Mouse (Mus musculus): Measurements from ENCODE around the gene Myo10.

The Myo10 gene

DNA sequence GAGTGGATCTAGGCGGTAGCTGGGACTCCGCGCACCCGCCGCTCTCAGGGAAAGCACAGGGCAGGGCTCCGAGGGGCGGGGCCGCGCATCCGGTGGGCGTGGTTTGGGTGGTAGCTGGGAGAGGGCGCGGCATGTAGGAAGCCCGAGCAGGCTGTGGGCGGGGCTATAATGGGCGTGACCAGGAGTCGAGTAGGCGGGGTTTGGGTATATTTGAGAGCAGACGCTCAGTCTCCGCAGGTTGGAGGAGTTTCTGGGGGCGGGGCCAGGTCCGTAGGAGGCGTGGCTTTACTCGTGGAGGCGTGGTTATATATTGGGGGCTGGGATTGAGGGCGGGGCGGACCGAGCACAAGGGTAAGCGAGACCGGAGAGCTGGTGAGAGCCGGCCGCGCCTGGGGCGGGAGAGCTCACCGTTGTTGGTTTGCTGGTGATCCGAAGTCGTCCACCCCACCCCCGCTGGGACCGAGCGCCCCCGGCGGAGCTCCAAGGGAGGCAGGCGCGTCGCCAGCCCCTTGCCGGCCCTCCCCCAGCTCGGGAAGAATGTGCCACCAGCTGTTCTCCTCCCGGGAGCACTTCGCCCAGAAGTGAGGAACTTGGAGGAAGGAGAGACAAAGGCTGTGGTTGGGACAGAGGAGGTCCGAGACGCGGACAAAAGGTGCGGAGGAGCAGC lies at the start of gene Myo10:
Gene Myo10, plus strand, starts transcription at position 326 of the 667 bp plus-strand sequence.
- peak; percentile 100 for DNase-seq

DNA sequence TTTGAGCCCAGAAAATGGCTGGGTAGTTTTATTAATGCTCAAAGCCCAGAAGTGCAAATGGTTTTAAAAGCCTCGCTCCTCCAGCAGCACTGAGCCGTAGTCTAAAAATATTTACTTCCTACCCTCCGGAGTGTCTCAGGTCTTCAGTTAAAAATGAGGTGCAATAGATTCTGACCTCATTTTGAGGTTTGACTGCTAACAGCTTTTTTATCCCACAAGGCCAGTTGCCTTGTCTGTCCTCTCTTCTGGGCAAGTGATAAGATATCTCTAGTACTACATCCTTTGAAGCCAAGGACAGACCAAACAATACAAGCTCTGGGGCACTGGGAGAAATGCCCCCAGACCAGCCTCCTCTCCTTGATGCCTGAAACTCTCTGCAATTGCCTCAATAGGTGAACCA lies 49.2 kb upstream of the Myo10 start:
- DNase-seq = no peak

DNA sequence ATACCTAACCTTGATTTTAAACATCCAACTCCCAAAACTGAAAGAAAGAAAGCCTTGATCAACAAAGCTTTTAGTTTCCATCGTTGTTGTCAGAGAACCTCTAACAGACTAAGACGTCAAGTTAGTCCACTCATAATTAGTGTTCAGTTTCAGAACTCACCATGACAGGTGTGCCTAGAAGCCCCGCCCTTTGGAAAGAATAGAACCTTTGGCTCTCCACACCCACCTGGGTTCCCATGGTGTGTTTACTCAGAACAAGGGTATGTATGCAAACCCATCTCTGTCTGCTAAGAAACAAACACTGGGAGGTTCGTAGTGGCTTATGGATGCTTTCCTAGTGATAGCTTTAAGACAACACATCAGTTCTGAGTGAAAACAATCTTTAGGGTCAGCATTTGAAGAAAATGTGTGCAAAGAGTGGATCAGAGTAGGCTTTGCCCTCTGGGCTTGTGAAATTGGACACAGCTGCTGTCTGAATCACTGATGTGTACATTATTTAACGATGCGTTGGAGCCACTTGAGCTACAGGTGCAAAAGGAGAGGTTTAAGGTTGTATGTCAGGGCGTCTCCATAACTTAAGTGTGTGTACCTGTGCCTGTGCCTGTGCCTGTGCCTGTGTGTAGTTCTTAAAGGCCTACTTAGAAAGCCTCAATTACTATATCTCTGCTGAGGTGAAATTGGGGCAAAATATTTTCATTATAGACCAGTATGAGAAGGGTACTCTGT lies 48.3 kb upstream of the Myo10 start:
- DNase-seq = no peak

DNA sequence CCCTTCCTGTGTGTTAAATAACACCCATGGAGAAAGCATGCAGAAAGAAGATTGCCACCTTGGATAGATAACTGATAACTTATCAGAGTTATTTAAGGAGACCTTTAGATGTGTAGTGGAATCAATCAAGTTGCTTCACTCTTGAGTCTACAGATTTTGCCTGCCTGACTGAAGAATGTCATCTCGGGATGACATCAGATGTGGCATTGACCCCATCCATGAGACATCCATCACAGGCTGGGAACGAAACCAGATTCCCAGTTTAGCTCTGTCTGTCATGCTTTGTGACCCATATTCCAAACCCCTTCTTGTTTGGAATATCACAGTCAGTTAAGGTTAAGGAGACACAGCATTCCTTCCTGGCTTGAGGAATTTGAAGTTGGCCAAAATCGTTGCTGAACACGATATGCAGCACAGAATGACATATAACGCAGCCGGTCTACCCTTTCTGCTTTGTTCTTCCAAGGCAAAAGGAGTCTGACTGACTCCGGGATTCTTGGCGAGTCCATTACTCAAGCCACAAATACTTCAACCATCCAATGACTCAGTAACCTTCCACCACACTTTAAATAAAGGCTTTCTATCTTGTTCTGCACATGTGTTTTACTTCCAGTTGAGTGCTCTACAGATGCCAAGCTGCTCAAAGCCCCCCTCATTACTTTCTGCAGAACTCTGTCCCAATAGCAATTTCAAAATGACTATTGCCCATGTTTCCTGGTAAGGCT lies 44.8 kb upstream of the Myo10 start:
- no peak for DNase-seq

DNA sequence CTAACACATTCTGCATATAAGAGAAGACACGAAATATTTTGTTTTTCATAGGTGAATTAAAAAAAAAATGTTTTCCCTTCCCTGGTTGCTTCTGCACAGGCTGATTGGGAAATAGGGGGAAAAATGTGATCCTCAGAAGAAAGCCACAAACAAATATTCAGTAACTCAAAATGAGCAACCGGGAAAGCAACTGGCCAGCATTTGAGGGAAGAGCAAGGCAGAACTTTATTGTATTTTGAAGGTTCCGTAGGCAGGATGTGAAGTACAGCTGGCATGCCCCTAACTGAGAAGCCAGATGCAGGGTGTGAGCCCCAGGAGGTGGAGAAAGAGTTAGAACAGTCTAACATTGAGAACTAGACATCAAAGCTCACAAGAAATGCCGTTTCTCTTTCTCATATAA lies 44.0 kb upstream of the Myo10 start:
- no peak for DNase-seq

DNA sequence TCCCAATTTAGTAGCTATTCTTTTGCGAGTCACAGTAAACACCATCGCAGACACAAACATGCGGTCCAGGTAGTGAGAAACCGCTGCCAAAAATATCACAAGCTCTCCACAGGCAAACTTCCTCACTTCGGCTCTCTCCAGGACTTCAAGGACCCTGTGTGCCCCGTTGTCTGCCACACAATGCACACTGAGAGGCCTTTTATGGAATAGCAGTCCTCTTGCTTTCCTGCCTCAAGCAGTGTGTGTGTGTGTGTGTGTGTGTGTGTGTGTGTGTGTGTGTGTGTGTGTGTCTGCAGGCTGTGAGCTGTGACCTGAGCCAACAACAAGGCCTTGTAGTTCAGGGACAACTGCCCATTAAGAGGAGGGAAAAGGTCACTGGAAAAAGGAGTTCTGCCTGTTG lies 41.6 kb upstream of the Myo10 start:
- no peak for DNase-seq

DNA sequence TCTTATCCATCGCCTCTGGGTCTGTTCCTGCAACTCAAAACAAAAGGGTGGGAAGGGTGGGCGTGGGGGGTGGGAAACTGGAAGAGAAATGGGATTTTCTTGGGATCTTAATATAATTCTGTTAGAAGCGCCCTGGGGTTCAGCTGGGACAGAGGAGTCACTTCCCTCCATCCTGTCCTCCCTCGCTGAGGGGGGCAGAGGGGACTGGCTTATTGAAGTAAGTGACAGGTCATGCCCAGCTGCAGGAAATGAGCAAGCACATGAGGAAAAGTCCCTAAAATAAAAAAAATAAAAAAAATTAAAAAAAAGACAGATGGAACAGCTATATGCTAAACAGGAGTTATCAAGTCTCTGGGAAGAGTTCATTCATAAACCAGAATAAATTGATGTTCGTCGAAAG lies 40.3 kb upstream of the Myo10 start:
- no peak for DNase-seq

DNA sequence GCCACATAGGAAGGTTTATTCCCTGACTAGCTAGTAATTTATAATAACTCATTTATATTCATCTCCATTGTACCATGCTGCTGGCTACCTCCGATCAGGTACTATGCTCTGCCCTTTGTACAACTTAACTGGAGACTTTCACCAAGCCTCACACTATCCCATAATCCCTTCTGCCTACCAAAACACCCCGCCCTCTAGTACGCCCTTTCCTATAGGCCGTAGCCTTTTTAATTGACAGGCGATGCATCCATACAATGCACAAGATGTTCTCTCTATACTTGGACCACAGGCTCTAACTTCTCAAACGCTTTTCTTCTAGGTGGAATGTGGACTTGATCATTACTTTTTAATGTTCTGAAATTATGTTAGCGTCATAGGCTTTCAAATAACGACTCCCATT lies 39.0 kb upstream of the Myo10 start:
- DNase-seq = no peak

DNA sequence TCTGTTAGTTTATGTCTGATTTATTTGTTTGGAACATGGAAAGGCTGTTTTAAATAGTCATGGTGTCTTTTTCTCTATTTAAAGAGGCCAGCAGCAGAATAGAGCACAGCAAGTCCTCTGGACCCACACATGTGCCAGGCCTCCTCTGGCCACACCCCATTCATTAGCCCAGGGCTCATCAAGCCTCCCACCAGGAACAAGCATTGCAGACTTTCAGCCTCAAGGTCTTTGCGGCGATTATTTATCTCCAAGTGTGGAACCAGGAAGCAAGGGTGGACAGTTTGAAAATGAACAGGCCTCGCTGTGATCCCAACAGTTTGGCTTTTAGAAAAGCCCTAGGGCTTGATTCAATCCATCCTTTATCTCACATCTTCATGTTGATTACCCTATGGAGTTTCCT lies 35.5 kb upstream of the Myo10 start:
- no peak for DNase-seq

DNA sequence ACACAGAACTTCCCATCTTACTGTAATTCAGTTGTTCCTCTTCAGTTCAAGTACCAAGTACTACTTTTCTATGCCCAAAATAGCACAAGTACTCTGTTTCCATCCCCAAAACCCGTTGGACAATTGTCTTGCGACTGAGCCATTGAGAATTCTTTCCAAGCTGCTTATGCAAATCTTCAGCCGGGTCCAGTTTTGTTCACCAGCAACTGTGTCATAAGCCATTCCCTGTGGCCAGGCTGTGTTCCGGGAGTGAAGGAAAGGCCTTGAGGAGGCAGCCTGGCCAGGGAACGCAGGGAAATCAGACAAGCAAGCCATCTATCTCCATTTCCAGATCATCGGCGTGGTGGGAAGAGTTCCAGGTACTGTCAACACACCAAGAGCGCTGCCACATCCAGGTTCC lies 34.4 kb upstream of the Myo10 start:
- DNase-seq = no peak

DNA sequence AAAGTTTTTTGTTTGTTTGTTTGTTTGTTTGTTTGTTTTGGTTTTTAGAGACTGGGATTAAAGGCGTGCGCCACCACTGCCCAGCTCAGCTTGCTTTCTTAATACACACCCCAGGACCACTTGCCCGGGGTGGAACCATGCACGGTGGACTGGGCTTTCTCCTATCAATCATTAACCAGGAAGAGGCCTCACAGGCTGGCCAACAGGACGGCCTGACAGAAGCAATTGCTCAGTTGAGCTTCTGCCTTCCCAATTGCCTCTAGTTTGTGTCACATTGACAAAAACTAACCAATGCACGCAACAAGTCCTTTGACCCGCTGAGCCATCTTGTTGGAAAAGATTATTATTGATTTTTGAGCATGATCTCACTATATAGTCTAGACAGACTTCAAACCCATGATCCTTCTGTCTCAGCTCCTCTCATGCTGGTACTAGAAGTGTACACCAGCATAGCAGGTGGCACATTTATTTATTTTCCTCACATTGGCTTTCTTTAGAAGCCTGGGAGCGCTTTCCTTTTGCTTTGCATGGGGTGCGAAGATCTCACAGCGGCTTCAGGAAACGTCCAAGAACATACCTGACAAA lies 32.9 kb upstream of the Myo10 start:
- DNase-seq = peak; percentile 31

DNA sequence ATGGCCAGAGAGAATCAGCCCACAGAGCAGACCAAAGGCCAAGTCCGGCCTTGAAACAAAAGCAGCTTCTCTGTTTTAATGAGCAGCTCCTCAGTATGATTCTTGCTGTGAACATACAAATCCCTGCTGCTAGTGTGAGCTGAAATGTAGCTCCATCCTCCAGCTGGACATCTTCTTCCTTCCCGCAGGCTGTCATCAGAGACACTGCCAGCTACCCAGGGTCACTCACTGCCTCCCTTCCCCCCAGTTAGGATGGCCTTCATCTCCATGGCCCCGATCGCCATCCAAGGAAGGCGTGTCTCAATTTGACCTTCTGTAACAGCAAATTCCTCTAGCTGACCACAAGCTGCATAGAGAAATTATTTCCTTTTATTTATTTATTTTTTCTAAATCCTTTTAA lies 32.4 kb upstream of the Myo10 start:
- DNase-seq = peak; percentile 27

DNA sequence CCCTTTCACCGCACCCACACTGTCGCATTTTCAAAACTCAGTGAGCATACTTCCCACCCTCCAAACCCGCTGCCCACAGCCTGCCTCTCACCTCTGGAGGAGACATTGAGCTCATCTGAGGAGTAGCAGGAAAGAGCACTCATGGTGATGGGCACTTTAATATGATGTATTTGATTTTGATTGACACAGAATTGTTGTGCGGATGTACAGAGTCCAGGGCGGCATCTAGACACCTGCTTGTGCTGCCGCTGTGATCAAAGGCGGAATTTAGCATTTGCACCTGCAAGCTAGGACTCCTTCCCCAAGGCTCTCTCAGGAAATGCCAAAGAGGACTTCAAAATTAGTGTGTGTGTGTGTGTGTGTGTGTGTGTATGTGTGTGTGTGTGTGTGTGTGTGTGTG lies 31.4 kb upstream of the Myo10 start:
- no peak for DNase-seq

DNA sequence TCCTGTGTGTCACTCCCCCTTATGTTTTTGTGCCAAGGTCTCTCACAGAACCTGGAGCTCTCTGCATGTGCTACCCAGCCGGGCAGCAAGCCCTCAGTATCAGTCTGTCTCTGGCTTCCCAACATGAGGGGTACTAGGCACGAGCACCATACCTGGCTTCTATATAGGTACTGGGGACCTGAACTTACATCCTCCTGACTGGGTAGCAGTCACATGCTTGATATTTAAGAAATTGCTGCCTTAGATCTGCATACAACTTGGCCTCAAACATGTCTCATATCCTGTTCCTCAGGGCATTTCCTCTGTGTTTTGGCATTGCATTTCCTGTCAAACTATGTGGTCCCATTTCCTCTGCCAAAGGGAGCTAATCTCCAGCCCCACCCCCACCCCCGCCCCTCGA lies 30.4 kb upstream of the Myo10 start:
- DNase-seq = no peak

DNA sequence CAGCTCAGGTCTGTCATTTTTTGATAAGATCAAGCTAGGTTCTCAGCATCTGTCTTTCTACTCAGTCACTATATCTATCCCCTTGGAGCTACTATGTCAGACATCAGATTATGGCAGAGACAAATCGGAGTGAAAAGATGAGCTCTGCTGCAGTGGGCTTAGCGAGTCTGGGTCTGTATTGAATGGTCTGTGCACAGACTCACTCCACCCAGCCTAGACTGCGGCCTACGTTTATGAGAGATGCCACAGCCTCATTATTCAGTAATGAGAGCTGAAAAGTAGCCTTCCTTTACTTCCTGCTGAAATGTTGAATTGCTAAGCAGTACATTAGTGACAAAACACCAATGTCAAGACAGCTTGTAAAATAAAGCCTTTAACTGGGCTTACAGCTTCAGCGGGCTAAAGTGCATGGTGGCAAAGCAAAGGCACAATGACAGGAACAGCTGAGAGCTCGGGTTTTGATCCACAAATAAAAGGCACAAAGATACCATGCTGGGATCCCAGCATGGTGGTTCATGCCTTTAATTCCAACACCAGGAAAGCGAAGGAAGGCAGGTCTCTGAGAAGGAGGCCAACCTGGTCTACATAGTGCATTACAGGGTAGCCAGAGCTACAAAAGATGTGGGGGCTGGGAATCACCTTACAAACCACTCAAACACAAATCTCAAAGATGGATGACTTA lies 28.7 kb upstream of the Myo10 start:
- DNase-seq = no peak

DNA sequence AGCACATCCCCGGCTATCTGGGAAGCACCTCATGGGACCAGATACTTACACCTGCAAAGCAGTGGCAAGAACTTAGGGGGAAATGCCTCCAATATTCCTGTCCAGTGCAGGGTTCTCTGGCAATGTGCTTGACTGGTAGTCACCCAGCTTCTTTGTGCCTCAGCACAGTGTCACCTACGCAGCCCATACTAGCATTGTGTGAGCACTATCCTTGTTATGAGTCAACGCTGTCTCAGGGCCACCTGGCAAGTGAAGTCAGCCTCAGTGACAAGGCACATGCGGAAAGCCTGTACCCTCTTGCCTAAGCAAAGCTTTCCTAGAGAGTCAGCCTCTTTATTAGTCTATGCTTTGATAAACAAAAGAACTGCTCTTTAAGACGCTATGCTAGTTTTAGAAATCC lies 24.0 kb upstream of the Myo10 start:
- DNase-seq = no peak

DNA sequence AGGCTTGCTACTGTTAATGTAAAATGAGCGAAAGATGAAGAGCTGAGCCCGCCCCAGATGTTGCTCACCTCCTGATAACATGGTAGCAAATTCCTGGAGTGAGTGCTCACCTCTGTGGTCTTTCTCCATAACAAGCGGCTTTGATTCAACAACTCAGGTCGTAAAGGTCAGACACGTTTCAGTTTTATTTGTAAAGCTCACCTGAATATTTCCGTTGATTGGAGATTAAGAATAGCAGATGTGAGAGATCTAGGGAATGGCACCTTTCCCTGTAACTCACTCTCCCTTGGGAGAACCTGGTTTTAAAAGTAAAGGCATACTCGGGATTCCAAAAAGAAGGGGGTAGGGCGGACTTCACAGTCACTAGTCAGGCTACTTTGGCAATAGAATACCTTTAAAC lies 20.0 kb upstream of the Myo10 start:
- DNase-seq = no peak

DNA sequence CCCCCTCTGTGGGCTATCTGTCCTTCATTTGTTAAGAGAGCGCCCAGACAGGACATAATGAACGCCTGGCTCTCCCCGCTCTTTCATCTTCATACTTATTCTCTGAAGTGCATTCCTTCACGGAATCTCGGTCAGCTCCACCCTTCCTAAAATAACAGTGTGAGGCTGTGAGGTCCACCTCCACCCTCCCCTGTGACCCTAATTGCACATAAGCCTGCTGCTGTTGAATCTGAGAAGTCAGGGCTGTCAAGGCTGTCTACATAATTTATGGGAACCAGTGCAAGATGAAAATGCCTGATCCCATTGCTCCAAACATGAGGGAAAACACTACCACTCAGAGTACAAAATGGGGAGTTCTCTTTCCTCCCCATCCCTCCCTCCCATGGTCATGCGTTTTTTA lies 19.0 kb upstream of the Myo10 start:
- no peak for DNase-seq

DNA sequence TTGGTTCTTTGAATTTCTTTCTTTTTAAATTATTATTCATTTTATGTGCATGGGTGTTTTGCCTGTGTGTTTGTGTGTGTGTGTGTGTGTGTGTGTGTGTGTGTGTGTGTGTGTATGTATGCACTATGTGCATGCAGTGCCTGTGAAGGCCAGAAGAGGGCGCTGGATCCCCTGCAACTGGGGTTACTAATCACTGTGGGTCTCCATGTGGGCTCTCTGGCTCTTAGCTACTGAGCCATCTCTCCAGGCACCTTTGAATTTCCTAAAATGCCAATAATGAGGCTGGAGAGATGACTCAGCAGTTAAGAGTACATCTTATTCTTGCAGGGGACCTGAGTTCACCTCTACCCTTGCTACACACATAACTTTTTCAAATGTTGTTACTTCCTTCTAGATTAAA lies 18.1 kb upstream of the Myo10 start:
- DNase-seq = no peak

DNA sequence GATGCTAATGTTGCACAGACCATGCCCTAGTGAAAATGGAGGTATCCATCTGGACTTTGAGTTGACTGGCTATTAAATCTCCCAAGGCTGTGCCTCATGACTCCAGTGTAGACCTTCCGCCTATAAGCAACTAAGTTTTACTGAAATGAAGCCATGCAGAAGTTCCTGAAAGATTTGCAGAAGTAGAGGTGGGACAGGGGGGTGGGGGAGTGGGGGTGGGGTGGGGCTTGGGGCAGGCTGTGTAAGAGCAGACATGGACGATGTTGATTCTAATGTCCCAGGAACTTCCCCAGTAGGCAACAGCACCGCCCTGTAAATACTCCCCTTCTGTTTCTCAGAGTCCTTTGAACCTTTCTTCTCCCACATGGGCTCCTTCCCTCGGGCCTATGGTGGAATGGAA lies 16.9 kb upstream of the Myo10 start:
- DNase-seq = no peak

DNA sequence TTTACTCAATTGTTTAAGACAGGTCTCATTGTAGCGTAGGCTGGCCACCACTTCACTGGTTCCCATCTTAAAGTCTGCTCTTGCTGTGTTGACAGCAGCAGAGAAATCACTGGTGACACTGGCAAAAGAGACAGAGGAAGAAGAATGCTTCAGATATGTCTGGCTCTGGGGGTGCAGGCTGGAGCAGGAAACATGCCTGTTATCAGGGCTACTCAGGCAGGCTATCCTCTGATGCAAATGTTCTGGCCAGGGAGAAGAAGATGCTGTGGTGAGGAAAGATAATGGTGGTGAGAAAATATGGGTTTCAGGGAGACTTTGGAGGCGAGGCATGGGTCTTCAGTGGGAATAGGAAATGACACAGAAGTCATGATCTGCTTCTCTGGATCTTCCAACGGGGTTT lies 13.6 kb upstream of the Myo10 start:
- DNase-seq = no peak

DNA sequence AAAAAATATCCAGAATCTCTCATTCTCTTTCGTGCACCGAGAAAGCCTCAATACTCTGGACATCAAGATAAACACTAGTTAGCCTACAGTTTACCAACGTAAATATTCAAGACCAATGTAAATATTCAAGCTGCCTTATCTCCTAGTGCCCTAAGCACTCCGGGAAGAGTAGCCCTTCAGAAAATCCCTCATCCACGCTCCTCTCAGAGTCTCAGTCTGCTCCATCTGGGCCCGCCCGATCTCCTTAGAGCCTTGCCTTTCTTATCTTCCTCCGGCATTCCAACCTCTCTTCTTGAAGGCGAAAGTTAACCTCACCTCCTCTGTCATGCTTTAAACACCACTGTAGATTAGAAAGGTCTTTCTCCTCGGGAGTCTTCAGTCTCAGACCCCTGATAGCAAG lies 13.1 kb upstream of the Myo10 start:
- no peak for DNase-seq

DNA sequence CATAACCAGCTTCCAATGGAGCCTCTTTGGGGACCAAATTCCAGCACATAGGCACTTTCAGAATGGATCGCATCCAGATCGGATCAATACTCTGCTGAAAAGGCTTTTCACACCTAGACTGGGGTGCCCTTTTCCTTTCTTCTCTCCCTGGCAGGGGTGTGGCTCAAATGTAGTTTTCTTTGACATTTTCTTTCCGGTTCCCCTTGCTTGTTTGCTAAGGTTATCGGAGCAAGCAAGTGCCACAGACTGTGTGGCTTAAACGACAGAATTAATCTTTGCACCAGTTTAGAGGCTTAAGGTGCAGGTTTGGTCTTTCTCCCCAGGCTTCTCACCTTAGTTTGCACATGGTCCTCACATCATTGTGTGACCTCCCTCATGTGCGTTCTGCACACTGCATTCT lies 11.1 kb upstream of the Myo10 start:
- DNase-seq = no peak
